Mouse (Mus musculus) CD4-positive, CD25-positive, alpha-beta regulatory T cell, adult 9 weeks (primary cell): ENCODE measurements around the gene Sac3d1. TPM values are rescaled to one million over a fixed set of nuclear protein-coding genes. Genes with fewer than 3 reads are reported as not detected.

Source experiments
- polyA plus RNA-seq: library from polyadenylated mRNA; unstranded; fragments of 100-300 nt; shearing (Covaris generic); gene quantifications from one replicate; pipeline ENCODE4 v1.2.1, GENCODE M21; 2017

Gene Sac3d1
- polyA plus RNA-seq = 1.5 TPM

DNA sequence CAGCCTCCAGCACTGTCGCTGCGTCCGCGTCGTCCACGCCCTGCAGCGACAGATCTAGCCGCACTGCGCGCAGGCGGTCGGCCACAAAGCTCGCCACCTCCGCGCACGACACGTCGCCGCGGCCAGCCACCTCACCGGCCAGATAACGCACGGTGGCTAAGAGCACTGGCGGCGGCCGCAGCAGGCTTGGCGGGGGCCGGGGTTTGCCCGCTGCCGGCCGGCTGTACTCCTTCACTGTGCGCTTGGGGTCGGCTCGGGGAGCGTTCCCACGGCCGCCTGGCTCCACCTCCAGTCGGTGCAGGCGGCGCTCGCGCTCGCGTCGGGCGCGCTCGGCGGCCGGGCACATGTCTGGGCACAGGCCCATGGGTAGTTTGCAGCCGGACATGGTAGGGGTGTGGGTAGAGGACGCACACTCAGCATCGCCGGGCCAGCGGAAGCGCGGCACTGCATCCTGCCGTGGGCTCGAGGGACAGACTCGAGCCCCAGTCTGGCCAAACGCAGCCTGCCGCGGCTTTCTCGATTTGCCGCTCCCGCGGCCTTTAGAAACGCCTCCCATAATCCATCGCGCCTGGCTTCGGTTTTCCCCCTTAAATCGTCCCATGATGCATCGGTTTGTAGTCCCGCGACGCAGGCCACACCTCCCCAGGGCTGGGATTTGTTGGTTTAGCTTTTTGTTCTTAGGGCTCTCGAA is at the start of gene Sac3d1:
Gene Sac3d1, minus strand, starts transcription at position 665 of the 691 bp plus-strand sequence.

DNA sequence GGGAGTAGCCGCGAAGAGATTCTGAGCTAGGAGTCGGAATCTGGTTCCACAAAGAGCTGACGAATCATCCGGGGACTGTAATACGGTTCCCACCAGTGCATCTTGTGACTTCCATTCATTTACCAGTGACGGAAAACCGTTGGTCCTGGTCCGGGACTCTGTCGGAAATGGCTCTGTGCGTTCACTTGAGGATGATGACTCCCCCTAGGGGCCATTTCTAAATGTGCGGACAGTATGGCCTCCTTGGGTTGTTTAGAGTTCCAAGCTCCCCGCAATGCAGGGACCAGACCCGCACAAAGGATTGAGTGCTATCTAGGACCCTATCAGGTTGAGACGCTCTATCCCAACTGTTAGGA is 22.9 kb upstream of the Sac3d1 start, which contains the start of gene Arl2:
Gene Arl2, minus strand, starts transcription at position 155 of the 356 bp plus-strand sequence.

DNA sequence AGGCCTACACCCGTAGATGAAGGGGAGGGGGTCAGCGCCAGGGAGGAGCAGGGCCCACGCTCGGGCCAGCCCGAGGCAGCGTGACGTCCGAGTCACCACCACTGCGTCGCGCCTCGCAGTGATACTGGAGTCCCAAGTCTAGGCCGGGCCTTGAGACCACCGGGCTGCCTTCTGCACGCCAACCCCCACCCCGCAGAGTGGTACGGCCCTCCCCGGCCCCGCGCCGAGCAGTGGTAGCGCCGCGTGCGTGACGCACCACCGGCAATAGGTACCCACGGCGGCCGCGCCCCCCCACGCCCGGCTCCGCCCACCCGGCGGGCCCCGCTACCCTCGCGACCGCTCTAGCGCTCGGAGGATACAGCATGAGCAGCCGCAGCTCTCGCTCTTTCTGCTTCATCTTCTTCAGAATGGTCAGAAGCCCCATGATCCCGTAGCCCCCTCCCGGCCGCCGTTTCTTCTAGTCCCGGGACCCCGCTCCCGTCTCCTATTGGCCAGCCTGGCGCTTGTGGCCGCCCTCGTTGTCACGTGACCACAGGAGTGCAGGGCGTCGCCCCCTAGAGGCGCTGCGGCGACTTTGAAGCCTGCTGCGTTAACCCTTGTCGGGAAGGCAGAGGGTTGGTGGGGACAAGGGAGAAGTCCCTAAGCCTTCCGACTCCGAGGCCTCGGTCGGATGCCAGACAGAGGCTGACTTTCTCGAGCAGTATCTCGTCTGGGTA is 22.4 kb upstream of the Sac3d1 start, which contains the start of gene Batf2:
Gene Batf2, plus strand, starts transcription at position 306 of the 716 bp plus-strand sequence.

DNA sequence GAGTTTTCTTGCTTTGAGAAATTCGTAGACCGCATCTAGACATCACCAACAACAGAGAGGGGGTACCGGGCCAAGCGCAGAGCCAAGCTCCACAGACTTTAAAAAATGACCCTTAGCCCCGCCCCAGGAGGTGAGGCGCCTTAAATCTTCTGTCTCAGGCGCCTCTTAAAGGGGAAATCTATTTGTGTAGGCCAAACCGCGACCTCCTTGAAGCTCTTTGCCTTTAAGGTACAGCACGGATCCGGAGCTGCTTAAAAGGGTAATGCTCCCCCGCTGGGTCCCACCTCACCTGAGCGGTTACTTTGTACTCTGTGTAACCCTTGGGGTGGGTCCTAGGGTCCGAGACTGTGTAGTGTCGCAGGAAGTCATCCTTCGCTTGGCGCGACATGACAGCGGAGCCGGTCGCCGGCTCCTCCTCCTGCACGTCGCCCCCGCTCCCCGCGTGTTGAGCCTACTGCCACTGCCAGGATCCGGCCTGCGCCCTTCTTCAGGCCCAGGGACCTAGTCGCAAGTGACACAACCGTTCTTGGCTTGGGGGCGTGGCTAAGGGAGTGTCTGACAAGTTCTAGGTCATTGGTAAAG is 9.4 kb upstream of the Sac3d1 start, which contains the start of gene Snx15:
Gene Snx15, minus strand, starts transcription at position 545 of the 582 bp plus-strand sequence.

DNA sequence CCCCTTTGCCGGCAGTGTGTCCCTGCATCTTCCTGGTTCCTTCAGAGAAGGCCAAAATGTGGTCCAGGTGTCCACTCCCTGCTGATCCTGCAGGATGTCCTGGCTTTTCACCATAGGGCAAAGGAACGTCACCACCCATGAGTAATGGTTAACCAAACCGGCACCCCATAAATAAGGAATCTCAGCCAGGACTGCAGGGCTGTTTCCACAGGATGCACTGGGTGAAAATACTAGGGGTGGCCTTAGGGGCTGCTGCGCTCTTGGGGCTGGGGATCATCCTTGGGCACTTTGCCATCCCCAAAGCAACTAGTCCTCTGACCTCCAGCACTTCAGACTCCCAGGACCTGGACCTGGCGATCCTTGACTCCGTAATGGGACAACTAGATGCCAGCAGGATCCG is 12.9 kb downstream of the Sac3d1 start, which contains the start of gene Naaladl1:
Gene Naaladl1, plus strand, starts transcription at position 197 of the 400 bp plus-strand sequence.

DNA sequence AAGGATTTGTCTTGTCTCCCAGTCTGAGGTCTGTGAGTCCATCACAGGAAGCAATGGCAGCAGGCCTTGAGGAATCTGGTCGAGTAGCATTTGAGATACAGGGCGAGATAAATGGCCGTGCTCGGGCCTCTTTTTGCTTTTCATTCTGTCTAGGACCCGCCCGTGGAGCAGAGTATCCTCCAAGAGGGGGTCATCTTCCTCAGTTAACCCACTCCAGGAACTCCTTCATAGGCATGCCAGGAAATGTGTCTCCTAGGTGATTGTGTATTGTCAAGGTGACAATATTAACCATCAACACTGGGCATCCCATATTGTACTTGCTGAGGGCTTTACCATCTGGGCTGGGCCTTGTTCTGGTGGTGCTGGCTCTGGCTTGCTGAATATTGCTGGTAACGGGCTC is 24.3 kb downstream of the Sac3d1 start, which contains the start of gene AC131692.1:
Gene AC131692.1, plus strand, starts transcription at position 301 of the 400 bp plus-strand sequence.

DNA sequence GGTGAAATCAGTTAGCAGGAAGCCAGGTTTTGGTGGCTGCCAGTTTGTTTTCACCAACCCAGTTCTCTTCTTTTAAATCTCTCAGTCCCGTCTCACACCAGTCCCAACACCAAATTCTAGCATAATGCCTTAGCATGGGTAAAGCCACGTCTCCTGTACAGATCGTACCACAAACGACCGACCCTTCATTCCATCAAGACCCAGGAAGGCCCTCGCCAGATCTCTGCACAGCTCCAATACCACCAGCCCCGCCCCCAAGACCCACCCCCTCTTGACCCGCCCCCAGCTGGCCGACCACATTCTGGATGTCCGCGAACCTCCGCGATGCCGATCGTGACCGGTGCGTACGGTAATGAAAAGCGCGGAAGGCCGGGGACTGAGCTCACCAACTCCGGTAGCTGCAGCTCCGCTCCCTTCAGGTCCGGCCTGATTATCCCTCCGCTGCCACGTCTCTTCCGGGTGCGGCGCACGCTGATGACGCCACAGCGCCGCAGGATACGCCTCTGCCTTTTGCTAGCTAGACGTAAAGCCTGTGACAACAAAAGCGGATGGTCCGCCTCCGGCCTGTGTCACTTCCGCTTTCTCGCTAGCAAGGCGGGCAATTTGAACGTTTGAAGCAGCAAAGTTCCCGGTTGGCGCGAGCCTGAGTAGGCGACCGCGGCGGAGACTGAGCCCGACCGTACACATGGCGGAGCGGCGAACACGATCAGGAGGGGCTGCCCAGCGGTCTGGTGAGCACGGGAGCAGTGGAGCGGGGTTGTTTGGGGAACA is 33.8 kb downstream of the Sac3d1 start, which contains the start of the genes Zfpl1 and Cdca5:
Gene Zfpl1, minus strand, starts transcription at position 479 of the 771 bp plus-strand sequence.
Gene Cdca5, plus strand, starts transcription at position 506 of the 771 bp plus-strand sequence.

DNA sequence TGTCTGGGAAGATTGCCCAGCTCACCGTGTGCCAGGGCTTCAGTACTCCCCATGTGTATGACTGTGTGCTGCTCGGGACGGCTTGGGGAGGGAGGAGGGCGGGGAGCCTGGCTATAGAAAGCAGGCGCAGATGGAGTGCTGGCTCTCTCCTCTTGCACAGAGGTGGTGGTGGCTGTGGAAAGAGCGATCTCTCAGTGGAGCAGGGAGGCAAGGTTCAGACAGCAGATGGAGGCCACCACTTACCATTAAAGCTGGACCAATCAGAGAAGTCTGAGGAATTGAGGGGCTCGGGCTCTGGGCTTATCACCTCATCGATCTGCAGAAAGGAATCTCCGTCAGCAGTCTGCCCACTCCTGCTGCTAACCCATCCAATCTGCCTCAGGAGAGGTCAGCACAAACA is 36.3 kb downstream of the Sac3d1 start, which contains the start of gene Gm28374:
Gene Gm28374, minus strand, starts transcription at position 101 of the 400 bp plus-strand sequence.

DNA sequence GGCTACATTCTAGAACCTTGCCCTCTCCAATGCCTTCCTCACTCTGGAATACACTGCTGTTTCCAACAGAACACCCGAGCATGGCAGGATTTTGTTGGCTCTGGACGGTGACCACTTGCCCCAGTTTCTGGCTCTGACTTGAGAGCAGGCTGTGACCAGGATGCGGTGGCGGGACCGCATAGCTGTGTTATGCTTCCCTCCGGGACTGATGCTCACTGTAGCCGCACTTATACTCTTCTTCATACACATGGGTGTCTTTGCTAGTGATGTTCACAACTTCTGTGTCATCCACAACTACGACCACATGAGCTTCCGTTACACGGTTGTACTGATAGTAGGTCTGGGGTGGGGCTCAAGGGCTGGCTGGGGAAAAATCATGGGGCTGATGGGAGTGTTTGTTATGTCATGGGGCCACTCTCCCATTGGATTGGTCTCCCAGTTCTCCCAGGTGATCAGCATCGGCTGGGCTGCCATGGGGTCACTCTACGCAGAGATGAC is 38.4 kb downstream of the Sac3d1 start, which contains the start of gene Tmem262:
Gene Tmem262, plus strand, starts transcription at position 51 of the 498 bp plus-strand sequence.

GRCm38 (mm10) chr19:6076564-6077393 is 41.7 kb downstream of the Sac3d1 start, which contains the start of gene Vps51:
Vps51 (minus strand) TSS chr19:6077231.

GRCm38 (mm10) chr19:6067724-6068415 is 50.6 kb downstream of the Sac3d1 start, which contains the start of gene Tm7sf2:
Tm7sf2 (minus strand) TSS chr19:6068373.

Other genes with a start within 250 kb of the Sac3d1 start
- 335 TPM for gene Frmd8, start 243.4 kb downstream of the Sac3d1 start, polyA plus RNA-seq
- 44.8 TPM for gene Slc25a45, start 240.8 kb downstream of the Sac3d1 start, polyA plus RNA-seq
- 0.36 TPM for gene Tigd3, start 224.5 kb downstream of the Sac3d1 start, polyA plus RNA-seq
- 210 TPM for gene Dpf2, start 205.6 kb downstream of the Sac3d1 start, polyA plus RNA-seq
- gene Cdc42ep2, start 193.8 kb downstream of the Sac3d1 start, polyA plus RNA-seq = 0.14 TPM
- 57.4 TPM for gene Pola2, start 154.4 kb downstream of the Sac3d1 start, polyA plus RNA-seq
- gene Slc22a20, start 132.5 kb downstream of the Sac3d1 start, polyA plus RNA-seq = not detected
- 84.5 TPM for gene Capn1, start 102.8 kb downstream of the Sac3d1 start, polyA plus RNA-seq
- gene Syvn1, start 72.1 kb downstream of the Sac3d1 start, polyA plus RNA-seq = 51.3 TPM
- 61.3 TPM for gene Mrpl49, start 60.9 kb downstream of the Sac3d1 start, polyA plus RNA-seq
- gene Fau, start 60.8 kb downstream of the Sac3d1 start, polyA plus RNA-seq = 1,170 TPM
- 5.8 TPM for gene Znhit2, start 57.5 kb downstream of the Sac3d1 start, polyA plus RNA-seq
- 15.6 TPM for gene Tm7sf2, start 50.3 kb downstream of the Sac3d1 start, polyA plus RNA-seq
- 73.4 TPM for gene Vps51, start 41.4 kb downstream of the Sac3d1 start, polyA plus RNA-seq
- gene Tmem262, start 38.6 kb downstream of the Sac3d1 start, polyA plus RNA-seq = not detected
- 1.7 TPM for gene Gm28374, start 36.4 kb downstream of the Sac3d1 start, polyA plus RNA-seq
- 47.2 TPM for gene Zfpl1, start 33.7 kb downstream of the Sac3d1 start, polyA plus RNA-seq
- 3.9 TPM for gene Cdca5, start 33.7 kb downstream of the Sac3d1 start, polyA plus RNA-seq
- not detected for gene AC131692.1, start 24.2 kb downstream of the Sac3d1 start, polyA plus RNA-seq
- gene Naaladl1, start 12.9 kb downstream of the Sac3d1 start, polyA plus RNA-seq = not detected
- 42.8 TPM for gene Snx15, start 9.7 kb upstream of the Sac3d1 start, polyA plus RNA-seq
- gene Batf2, start 22.3 kb upstream of the Sac3d1 start, polyA plus RNA-seq = not detected
- gene Arl2, start 22.9 kb upstream of the Sac3d1 start, polyA plus RNA-seq = 28.6 TPM
- not detected for gene Majin, start 65.7 kb upstream of the Sac3d1 start, polyA plus RNA-seq
- gene Gpha2, start 107.7 kb upstream of the Sac3d1 start, polyA plus RNA-seq = not detected
- 6.7 TPM for gene Ppp2r5b, start 117.2 kb upstream of the Sac3d1 start, polyA plus RNA-seq
- gene Atg2a, start 123.0 kb upstream of the Sac3d1 start, polyA plus RNA-seq = 42.5 TPM
- gene Ehd1, start 158.1 kb upstream of the Sac3d1 start, polyA plus RNA-seq = 8.5 TPM
- 0.10 TPM for gene Cdc42bpg, start 187.8 kb upstream of the Sac3d1 start, polyA plus RNA-seq
- gene Men1, start 216.3 kb upstream of the Sac3d1 start, polyA plus RNA-seq = 58.3 TPM
- 104 TPM for gene Map4k2, start 222.5 kb upstream of the Sac3d1 start, polyA plus RNA-seq
- 158 TPM for gene Sf1, start 245.0 kb upstream of the Sac3d1 start, polyA plus RNA-seq